Mouse (Mus musculus) lung, embryonic 14.5 days (tissue): Measurements from ENCODE around the gene Cyp1a1. TPM values are rescaled to one million over a fixed set of nuclear protein-coding genes. Genes with fewer than 3 reads are reported as not detected.

Experiments used
- ATAC-seq: fragments of 200-750 bp; cut with Nextera tagmentation; 2 replicates; pipeline ENCODE4 v1.8.0; 2017; ENCODE audit warnings: mild to moderate bottlenecking, moderate TSS enrichment, moderate library complexity; ENCODE audit not compliant: insufficient read depth
- DNase-seq: peaks from one replicate; pipeline ENCODE4 v3.0.0-alpha.2; 2015
- H3K27ac ChIP-seq: fragments of 300-500 bp; sonication (generic); 2 replicates; pipeline ENCODE4 v1.5.1; 2014; ENCODE audit warnings: low read depth, mild to moderate bottlenecking, moderate library complexity
- H3K27me3 ChIP-seq: fragments of 300-500 bp; sonication (generic); 2 replicates; pipeline ENCODE4 v1.6.1; 2014; ENCODE audit warnings: low read length, control low read depth; ENCODE audit not compliant: insufficient read depth
- H3K36me3 ChIP-seq: fragments of 300-500 bp; sonication (generic); 2 replicates; pipeline ENCODE4 v1.6.1; 2014; ENCODE audit warnings: control low read depth; ENCODE audit not compliant: insufficient read depth
- H3K4me1 ChIP-seq: fragments of 300-500 bp; sonication (generic); 2 replicates; pipeline ENCODE4 v1.6.1; 2014; ENCODE audit warnings: antibody characterized with exemption, control low read depth; ENCODE audit not compliant: insufficient read depth
- H3K4me2 ChIP-seq: fragments of 300-500 bp; sonication (generic); 2 replicates; pipeline ENCODE4 v1.6.1; 2014; ENCODE audit warnings: mild to moderate bottlenecking
- H3K4me3 ChIP-seq: fragments of 300-500 bp; sonication (generic); 2 replicates; pipeline ENCODE4 v1.5.1; 2014; ENCODE audit warnings: low read depth, low read length
- H3K9ac ChIP-seq: fragments of 300-500 bp; sonication (generic); 2 replicates; pipeline ENCODE4 v1.6.1; 2014
- H3K9me3 ChIP-seq: fragments of 300-500 bp; sonication (generic); 2 replicates; pipeline ENCODE4 v1.6.1; 2016; ENCODE audit warnings: low read depth, low read length, control low read depth
- CTCF ChIP-seq: IDR thresholded peaks from 2 replicates; pipeline ENCODE4 v1.5.1; 2016; ENCODE audit warnings: antibody characterized with exemption, low read depth
- WGBS: fragments of 180-500 bp; shearing (Covaris S2); extraction: QIAGEN DNeasy Blood & Tissue Kit; methylation state at CpG from one replicate; pipeline ENCODE4 v1.1.7; 2014; 5-methylcytosine and 5-hydroxymethylcytosine counted together
- polyA plus RNA-seq: library from polyadenylated mRNA; unstranded; fragments of >200 nt; fragmentation: Nextera tagmentation; extraction: Ambion mirVana; gene quantifications from 2 replicates; pipeline ENCODE4 v1.2.1, GENCODE M21; 2014

Cyp1a1 gene
- polyA plus RNA-seq: not detected in 2 replicates

DNA sequence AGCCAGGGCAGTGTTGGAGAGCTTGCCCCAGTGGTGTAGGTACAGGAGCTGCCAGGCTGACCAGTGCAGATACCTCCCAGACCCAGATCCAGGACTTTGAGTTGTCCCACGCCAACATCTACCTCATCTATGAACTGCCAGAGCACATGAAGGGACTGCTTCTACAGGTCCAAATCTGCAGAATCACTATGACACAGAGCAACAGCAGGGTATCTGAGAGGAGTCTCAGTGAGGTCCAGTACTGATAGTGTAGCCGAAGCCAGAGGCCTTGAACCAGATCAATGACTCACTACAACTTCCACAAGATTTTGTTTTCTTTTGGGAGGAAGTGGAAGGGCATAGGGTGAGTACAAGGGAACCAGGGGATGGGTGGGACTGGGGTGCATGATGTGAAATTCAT is at the start of gene Cyp1a1:
Gene Cyp1a1 (plus strand): TSS at position 178 of the 400 bp plus-strand sequence.
- Histone ChIP-seq H3K27ac (no peak within 1 kb of the TSS), H3K4me1 (no peaks in the 10 kb centered on the region), H3K9ac (no peak within 1 kb of the TSS), H3K9me3 (no peaks in the 10 kb centered on the region), H3K36me3 (no peaks in the 10 kb centered on the region), H3K27me3 (no peaks in the 10 kb centered on the region), H3K4me3 (no peak within 1 kb of the TSS), H3K4me2 (no peak within 1 kb of the TSS)
- WGBS: 74% methylated on average over 2 of the region's 2 CpGs
- no peak for TF ChIP-seq CTCF
- DNase-seq: no peak
- ATAC-seq: no peak

DNA sequence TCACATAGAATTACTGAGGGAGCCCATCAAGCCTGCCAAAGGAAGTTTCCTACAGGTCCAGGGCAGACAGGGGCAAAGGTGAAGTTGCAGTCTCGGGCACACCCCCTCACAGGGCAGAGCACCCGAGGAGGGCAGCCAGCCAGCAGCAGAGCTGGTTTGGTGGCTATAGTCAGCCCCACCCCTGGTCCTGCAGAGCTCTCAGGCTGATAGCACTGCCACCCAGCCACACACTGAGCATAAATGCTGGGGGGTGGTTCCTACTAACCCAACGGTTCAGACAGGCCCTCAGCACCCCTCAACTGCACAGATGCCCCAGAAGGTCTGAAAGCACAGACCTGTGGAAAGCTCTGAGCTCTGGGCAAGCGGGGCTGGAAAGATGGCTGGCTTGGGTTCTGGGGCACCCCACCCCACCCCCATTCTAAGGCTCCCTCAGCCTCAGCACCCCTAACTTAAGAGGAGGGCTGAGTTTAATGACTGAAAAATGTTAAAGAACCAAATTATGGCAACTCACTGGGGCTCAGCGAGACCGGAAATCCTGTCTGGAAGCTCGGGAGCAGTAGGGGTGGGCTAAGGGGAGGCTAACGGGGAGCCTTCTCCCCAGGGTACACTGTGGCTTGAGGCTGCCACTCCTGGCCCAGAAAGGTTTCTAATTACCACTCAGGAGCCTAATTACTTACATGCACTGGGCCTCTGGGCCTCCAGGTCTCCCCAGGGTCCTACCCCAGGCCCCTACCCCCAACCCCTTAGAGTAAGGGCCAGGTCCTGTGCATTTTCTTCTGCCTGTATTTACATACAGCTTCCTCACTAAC is 48.9 kb upstream of the Cyp1a1 start:
- Histone ChIP-seq H3K9ac (peak overlapping the region; percentile 40), H3K4me1 (peaks cover 54% of the 10 kb centered on the region), H3K27ac (peak overlapping the region; percentile 84), H3K27me3 (no peaks in the 10 kb centered on the region), H3K9me3 (no peaks in the 10 kb centered on the region), H3K36me3 (peaks cover 5% of the 10 kb centered on the region; the same call in 1 of the 2 replicates), H3K4me3 (0 out of 2 replicates have a peak overlapping the region, but pooled peaks have one; percentile 5), H3K4me2 (peak overlapping the region; percentile 52)
- ATAC-seq (peak; percentile 29; the same call in 1 of the 2 replicates), DNase-seq (no peak)
- TF ChIP-seq CTCF: no peak
- 34% methylated on average over 8 of the region's 8 CpGs for WGBS

DNA sequence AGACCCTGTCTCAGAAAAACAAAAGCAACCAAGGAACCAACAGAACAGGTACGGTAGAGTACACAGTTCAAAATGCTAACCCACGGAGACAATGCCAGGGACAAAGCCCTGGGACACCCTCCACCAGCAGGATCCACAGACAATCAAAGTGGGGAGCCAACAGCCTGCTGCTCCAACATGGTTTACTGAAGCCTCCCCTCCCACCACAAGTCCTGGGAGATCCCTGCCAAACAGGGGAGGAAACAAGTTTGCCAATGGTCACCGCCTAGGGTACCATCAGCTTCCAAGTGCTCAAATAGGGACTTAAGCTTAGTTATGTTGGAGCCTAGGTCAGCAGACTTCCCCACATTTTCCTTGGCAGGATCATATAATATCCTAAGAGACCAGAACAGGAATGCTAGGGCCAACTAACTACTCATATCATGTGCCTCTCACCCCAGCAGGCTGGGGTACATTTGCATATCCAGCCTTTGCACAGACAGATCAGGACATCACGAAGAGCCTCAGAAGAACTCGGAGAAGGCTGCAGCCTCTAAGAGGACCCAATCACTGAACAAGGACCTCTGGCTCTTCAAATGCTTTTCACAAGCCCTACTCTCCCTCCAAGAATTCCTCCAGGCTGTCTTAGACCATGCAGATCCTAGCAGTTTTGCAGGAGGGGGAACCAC is 47.9 kb upstream of the Cyp1a1 start:
- 65% methylated on average over 5 of the region's 5 CpGs for WGBS
- peak overlapping the region; percentile 61; the same call in 1 of the 2 replicates for H3K27ac ChIP-seq
- ATAC-seq: no peak

DNA sequence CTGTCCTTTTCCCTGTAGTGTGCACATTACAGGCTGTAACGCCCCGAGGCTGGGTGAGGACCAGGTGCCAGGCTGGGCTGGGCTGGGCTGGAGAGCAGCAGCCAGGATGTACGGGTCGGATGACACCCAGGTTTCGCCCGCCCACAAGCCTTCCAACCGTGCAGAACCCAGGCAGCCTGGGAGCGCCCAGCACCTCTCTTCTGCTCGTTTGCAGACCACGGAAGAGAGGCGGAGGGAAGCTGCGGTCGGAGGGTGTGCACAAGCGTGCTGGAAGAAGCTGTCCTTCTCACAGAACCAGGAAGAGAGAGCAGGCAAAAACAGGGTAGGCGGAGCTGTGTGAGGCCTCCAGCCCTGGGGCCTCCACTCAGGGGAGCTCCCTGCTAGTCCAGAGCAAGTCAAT is 47.3 kb upstream of the Cyp1a1 start:
- peak overlapping the region; percentile 42 for H3K4me2 ChIP-seq
- no peaks in the 10 kb centered on the region for H3K27me3 ChIP-seq
- DNase-seq (peak; percentile 77), ATAC-seq (0 out of 2 replicates have a peak, but pooled peaks have one; percentile 4)
- peak overlapping the region; percentile 16; the same call in 1 of the 2 replicates for H3K9ac ChIP-seq
- no peak for TF ChIP-seq CTCF
- H3K9me3 ChIP-seq: no peaks in the 10 kb centered on the region
- peak overlapping the region; percentile 1; the same call in 1 of the 2 replicates for H3K4me3 ChIP-seq
- H3K27ac ChIP-seq: peak overlapping the region; percentile 61; the same call in 1 of the 2 replicates
- H3K36me3 ChIP-seq: peaks cover 5% of the 10 kb centered on the region; the same call in 1 of the 2 replicates
- 15% methylated on average over 15 of the region's 15 CpGs for WGBS
- H3K4me1 ChIP-seq: peaks cover 55% of the 10 kb centered on the region

More for the DNA sequence above, 47.9 kb upstream of the Cyp1a1 start:
- no peaks in the 10 kb centered on the region for H3K9me3 ChIP-seq
- H3K4me2 ChIP-seq: peak overlapping the region; percentile 52
- no peak for DNase-seq
- peak overlapping the region; percentile 28; the same call in 1 of the 2 replicates for H3K9ac ChIP-seq
- peak overlapping the region; percentile 1; the same call in 1 of the 2 replicates for H3K4me3 ChIP-seq
- peaks cover 5% of the 10 kb centered on the region; the same call in 1 of the 2 replicates for H3K36me3 ChIP-seq
- peaks cover 55% of the 10 kb centered on the region for H3K4me1 ChIP-seq
- TF ChIP-seq CTCF: no peak
- no peaks in the 10 kb centered on the region for H3K27me3 ChIP-seq

DNA sequence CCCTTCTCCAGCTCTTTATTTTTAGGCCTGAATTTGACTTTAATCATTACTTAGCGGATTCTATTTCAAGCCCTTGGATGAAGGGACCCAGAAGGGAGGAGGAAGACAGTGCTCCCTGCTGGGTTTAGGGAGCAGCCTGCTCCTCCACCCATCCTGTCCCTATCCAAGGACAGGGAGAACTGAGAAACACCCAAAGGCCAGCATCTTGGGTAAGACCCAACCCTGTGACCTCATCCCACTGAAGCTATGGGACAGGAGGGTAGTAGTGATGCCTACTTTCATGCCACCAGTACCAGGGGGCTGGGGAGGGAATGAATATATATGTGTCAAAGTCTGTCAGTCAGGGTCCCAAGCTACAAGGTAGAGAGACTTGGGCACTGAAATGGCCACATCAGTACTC is 46.7 kb upstream of the Cyp1a1 start:
- DNase-seq (no peak), ATAC-seq (no peak)
- peak overlapping the region; percentile 42 for H3K4me2 ChIP-seq
- peak overlapping the region; percentile 9 for H3K27ac ChIP-seq
- H3K9ac ChIP-seq: no peak overlapping the region; the same call in 1 of the 2 replicates
- no peaks in the 10 kb centered on the region for H3K9me3 ChIP-seq
- H3K27me3 ChIP-seq: no peaks in the 10 kb centered on the region
- peaks cover 5% of the 10 kb centered on the region; the same call in 1 of the 2 replicates for H3K36me3 ChIP-seq
- H3K4me3 ChIP-seq: no peak overlapping the region
- 91% methylated on average over 1 of the region's 1 CpGs for WGBS
- H3K4me1 ChIP-seq: peaks cover 55% of the 10 kb centered on the region
- TF ChIP-seq CTCF: no peak

DNA sequence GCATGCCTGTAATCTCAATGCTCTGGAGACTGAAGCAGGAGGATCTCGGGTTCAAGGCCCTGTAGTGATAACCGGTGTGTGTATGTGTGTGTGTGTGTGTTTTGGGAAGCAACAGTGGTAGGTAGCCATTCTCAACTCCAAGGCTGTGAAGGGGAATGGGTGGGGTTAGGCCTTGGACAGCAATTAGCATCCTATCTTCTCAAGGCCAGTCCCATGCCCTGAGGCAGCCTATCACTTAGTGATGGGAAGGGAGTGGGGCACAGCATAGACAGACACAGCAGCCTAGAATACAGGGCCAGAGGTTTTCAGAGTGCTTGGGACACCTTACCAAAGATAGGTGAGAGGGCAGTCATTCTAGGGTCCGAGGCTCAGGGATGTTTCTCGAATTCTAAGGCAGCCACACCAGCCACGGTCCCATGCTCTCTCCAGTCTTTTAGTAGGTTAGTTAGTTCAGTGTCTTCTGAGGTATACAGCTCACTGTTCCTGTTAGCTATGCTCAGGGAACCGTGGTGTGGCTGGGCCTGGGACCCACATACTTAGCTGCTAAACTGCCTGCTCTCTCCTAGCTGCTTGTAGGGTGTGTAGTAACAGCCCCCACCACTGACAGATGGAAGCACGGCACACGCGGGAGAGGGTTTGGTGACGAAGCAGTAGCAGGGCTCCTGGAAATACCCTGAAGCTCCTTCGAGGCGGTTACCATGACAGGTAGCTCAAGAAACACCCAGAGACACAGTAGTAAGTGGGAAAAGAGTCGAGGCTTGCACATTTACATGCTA is 45.8 kb upstream of the Cyp1a1 start:
- no peaks in the 10 kb centered on the region for H3K27me3 ChIP-seq
- H3K9me3 ChIP-seq: no peaks in the 10 kb centered on the region
- no peak overlapping the region for H3K27ac ChIP-seq
- no peak overlapping the region for H3K4me2 ChIP-seq
- DNase-seq (no peak), ATAC-seq (no peak)
- H3K4me3 ChIP-seq: no peak overlapping the region
- peaks cover 54% of the 10 kb centered on the region for H3K4me1 ChIP-seq
- 83% methylated on average over 13 of the region's 13 CpGs for WGBS
- no peak for TF ChIP-seq CTCF
- no peak overlapping the region for H3K9ac ChIP-seq
- peaks cover 5% of the 10 kb centered on the region; the same call in 1 of the 2 replicates for H3K36me3 ChIP-seq
